Mouse (Mus musculus) spleen, postnatal 36 days (tissue): ENCODE results near the gene Slc35f2.

Source experiments
- DNase-seq, 2 experiments: peaks; one replicate each; pipeline ENCODE4 v3.0.0; 2022; ENCODE audit warnings: low spot score in 2 of 2, mixed read lengths in 1 of 2

Gene Slc35f2

DNA sequence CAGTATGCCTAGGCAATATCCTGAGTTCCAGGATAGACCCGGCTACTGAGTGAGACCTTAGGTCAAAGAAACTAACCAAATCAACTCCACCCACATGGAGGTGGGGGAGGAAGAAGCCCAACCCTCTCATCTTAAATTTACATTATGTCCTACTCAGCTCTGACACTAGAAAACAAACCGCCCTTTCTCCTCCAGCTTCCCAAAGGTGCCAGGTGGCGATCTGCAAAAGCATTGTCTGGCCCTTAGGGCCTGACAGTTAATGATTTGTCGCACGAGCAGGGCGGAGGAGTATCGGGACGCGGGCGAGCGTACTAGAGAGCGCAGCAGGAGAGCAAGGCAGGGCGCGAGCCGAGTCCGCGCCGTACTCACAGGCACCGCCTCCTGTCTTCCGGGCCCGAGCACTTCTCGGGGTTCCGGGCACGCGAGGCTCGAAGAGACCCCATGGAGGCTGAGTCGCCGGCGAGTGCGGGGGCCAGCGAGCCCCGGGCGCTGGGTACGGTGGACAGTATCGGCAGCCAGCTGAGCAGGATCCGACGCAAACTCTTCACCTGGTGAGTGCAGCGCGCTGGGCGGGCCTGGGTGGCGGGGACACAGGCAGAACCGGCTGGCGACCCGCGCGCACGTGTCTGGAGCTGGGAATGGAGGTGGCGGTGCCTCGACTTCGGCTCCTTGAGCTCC, at the start of gene Slc35f2:
Slc35f2 (plus strand) TSS at position 195 of the 678 bp plus-strand sequence.
- DNase-seq: peak; percentile 36 to 39

GRCm38 (mm10) chr9:53740829-53741404, 30.4 kb upstream of the Slc35f2 start:
- peak in 1 of 2 experiments; percentile 11 for DNase-seq

DNA sequence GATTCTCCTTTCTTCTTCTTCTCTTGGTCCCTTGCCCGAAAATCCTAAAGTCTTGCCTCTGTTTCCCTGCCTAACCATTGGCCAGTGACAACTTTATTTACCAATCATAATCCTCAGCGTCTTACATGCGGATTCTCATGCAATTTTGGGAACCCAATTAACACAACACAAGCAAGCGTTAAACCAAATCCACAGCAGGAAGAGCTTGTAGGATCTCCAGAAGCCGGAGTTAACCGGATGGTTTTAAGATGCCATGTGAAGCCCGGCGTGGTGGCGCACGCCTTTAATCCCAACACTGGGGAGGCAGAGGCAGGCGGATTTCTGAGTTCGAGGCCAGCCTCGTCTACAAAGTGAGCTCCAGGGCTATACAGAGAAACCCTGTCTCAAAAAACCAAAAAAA, 20.9 kb upstream of the Slc35f2 start:
- DNase-seq: no peak

DNA sequence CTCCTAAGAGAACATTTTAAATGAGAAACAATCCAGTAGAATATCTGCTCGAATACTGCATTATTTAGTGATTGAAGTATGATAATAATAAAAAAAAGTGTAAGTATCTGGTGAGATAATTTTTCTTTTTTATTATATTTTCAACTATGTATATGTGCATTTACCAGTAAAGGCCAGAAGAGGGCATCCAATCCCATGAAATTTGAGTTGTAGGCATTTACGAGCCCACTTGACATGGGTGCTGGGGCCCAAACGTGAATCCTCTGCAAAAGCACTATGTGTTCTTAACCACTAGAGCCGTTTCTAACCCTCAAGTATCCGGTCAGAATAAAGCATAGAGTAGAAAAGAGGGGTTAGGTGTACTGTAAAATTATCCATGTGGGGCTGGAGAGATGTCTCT, 20.4 kb upstream of the Slc35f2 start:
- no peak for DNase-seq

GRCm38 (mm10) chr9:53754801-53755200, 16.5 kb upstream of the Slc35f2 start:
- DNase-seq: no peak

DNA sequence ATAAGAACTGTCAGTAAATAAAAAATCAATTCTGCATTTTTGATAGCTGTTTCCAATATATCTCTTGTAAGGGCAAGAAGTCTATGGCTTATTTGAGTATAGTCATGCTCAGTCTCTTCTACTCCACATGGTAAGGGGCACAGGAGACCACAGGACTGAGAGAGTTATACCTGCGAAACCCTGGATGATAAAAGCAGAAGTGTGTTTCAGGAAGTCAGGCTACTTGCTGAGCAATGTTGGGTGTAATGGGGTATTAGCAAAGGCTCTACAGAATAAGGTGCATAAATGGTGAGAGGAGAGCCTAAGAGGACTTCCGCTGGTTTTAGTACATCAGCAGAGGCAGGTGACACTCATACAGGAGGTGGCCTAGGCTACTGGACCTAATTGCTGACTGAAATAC, 13.2 kb upstream of the Slc35f2 start:
- no peak for DNase-seq

GRCm38 (mm10) chr9:53764697-53765096, 6.6 kb upstream of the Slc35f2 start:
- DNase-seq: no peak

- no peak for DNase-seq
Measured at GRCm38 (mm10) chr9:53768486-53768885, 2.9 kb upstream of the Slc35f2 start.

DNA sequence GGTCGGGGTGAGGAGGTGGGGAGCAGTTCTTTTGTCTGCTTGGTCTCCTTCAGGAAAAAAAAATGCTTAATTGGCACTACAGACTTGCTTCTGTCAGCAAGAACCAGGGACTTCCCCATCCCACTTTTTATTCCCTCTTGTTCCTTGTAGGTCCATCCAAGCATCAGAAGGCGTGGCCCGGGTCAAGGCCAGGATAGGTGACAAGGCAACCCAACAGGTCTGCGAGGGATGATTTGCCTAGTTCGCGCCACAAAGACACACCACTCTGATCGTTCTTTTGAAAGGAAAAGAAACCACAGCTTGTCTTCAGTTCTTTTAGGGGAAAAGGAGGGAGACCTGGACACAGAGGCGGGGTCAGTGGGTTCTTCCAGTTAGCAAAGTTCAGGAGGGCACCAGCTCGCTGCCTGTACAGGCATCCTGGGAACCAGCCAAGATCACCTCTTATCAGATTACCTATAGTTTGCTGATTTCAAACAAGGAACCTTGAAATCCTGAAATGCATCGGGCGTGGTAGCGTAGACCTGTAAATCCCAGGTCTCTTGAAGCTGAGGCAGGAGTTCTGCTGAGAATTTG, 481 bp upstream of the Slc35f2 start:
- DNase-seq: no peak

DNA sequence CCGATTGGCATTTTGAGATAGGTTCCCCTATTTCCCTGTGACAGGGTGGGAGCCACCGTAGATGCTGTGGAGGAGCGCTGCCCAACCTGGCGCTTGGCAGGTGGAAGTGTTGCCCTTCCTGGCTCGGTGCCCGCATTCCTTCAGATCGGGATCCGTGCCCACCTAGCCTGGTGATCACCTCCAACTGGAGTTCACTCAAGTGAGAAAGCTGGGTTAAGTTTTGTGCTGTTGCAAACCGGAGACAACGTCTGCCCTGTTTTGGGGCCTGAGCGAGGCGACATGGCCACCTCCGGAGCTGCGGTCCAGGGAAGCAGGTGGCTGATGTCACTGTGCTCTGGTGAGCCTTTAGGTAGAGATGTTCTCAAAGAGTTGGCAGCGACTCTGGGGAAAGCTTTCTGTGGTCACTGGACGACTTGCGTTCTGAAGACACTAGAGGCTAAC, 803 bp downstream of the Slc35f2 start:
- no peak for DNase-seq

GRCm38 (mm10) chr9:53775511-53775910, 4.2 kb downstream of the Slc35f2 start:
- no peak for DNase-seq

- DNase-seq: no peak
Measured at GRCm38 (mm10) chr9:53786561-53787407, 15.4 kb downstream of the Slc35f2 start.

DNA sequence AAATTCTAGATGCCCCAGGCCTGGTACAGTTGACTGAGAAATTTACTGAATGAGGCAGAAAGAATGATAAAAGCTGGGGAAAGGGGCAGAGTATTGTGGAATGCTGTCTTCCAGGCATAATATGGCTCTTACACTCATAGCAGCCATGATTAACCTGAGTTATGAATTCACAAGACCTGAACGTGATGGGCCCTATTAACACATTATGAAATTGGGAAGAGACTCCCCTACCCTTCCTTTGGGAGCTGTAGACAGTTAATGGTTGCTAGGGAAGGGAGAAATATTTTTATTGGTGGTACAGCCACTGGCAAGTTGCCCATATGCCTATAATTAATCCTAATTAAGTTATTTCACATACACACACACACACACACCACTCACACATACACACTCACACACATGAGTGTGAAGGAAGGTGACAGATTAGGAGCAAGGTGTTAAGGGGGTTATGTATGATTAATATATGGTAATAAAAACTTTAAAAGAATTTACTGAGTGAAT, 22.5 kb downstream of the Slc35f2 start:
- no peak for DNase-seq

- no peak for DNase-seq
Measured at GRCm38 (mm10) chr9:53794490-53794889, 23.2 kb downstream of the Slc35f2 start.

DNA sequence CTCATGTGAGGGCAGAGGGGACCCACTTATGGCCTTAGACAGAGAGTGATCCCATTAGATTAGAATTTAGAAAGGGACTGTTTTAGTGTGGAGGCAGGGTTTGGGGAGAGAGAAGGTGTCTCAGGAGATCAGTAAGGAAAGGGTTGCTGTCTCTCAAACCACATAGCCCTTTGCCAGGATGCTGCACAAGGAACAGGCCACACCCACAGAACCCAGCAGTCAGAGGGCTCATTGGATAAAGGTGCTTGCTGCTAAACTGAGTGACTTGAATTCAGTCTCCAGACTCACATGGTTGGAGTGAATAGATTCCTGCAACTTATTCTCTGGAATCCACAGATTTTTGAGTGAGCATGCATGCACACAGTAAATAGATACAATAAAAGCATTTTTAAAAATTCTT, 24.0 kb downstream of the Slc35f2 start:
- DNase-seq: no peak

DNA sequence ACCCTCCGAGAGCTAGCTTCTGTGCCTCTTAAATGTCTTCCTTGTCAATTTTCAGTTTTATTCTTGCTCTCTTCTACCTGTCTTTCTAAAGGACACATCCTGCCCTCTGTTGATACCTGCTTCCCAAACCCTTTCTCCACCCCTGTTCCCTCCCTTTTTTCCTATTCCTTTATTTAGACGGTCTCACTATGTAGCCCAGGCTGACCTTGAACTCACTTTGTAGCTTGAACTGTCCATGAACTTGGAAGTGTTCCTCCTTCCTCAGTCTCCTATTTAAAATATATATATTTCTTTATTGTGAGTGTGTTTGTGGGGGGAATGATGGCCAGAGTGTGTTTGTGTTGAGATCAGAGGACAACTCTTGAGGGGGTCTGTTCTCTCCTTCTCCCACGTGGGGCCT, 25.0 kb downstream of the Slc35f2 start:
- no peak for DNase-seq

DNA sequence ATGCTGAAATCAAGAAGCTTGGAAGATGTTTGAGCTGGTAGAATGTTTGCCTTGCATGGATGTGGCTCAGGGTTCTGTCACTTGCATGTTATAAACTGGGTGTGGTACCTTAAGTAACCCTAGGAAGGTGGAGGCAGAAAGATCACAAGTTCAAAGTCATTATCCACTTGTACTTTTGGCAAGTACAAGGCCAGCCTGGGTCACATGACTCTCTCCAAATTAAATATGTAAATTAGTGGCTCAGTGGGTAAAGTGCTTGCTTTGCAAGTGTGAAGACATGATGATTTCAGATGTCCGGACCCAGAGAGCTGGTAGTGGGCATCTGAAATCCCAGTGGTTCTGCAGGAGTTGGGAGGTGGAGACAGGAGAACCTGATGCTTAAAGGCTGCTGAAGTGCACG, 25.8 kb downstream of the Slc35f2 start:
- DNase-seq: no peak

DNA sequence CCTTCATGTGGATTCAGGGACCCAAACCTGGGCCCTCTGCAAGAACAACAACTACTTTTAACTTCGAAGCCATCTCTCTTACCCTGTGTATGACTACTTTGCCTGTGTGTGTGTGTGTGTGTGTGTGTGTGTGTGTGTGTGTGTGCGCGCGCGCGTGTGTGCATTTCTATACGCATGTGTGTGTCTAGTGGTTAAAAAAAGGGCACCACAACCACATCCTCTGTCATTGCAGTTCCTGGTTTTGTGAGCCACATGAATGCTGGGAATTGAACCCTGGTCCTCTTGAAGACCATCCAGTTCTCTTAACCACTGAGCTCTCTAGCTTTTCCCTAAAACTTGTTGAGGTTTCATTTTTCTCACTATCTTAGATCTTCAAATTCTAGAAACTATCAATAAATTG, 31.6 kb downstream of the Slc35f2 start:
- DNase-seq: no peak

DNA sequence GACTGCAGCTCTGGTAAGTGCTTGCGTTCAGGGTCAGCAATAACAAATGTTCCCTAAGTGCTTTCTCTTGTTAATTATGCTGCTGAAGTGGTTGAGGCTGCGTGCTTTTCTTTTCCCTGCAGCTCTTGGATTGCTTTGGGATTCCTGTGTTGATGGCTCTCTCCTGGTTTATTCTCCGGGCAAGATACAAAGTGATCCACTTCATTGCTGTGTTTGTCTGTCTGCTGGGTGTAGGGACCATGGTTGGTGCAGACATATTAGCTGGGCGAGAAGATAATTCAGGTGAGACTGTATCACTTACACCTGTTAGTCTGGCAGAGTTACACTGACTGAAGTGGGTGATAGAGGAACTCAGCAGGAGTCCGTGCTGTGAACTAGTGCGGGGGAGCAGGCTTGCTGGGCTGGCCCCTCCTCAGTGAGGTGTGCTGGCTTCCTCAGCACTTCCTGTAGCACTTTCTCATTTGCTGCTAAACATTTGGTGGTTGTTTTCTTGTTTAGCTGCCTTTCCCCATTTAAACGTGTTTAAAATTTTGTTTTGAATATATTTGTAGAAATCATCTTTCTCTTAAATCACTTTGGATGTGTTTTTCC, 35.3 kb downstream of the Slc35f2 start:
- no peak for DNase-seq

GRCm38 (mm10) chr9:53813418-53813817, 42.1 kb downstream of the Slc35f2 start:
- no peak for DNase-seq

DNA sequence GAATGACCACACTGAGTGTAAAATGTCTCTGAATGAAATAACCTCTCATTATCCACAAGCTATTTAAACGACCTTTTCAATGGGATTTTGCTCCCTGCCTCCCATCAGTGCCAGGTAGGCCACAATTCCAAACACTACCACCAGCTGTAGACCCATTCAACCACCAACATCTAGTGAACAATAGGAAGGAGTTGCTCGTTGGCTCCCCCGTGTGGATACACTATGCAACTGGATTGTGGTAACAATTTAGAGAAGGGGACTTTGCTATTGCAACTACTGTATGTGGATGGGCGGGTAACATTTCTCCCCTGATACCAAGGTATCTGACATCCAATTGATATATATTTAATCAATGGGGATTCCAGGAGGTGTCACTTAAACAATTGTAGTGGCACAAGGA, 47.4 kb downstream of the Slc35f2 start:
- DNase-seq: peak; percentile 38 to 51

DNA sequence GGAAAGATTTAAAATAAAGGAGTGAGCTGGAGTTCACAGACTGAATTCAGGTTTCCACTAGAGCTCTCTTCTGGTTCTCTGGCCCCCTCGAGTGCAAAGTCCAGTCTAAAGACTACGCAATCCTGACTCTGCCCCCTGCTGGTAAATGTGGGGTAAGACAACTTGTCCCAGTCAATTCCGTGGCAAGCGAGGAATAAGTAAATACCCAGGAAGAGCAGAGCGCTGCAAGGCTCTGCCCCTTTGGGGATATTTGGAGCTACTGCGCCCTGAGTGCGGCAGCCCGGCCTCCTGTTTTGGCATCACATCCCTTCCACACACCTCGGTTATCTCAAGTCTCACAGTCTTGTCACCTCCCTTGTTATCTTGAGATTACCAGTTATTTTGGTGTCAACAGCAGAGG, 54.0 kb downstream of the Slc35f2 start:
- no peak for DNase-seq
